Mouse (Mus musculus): ENCODE data around the gene Gm16181.

DNA sequence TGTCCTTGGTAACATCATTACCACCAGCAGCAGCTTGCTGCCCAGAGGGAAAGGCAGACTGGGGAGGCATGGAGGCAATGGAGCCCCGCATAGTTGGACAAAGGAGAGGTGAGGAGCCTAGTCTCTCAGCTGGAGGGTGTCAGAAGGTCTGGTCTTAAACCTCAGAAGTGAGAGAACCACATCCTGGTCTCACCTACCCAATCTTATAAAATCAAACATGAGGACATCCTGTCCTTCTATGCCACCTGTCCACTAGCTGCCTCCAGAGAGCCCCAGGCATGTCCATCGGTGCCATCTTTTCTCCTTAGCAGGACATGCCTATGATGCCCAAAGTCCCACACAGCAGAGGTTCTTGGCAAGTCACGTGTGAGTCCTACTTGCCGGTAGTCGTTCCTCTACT is 40.5 kb upstream of the Gm16181 start:
- no peak for TF ChIP-seq CTCF (conservative IDR thresholded peaks at IDR 0.05; ENCODE audit: low read length)
- no peak for TF ChIP-seq NANOG (IDR thresholded peaks at IDR 0.05; ENCODE audit: borderline replicate concordance, low read length)
- TF ChIP-seq POU5F1 (IDR thresholded peaks at IDR 0.05; ENCODE audit: borderline replicate concordance, low read length) = no peak

All from E14TG2a.4 (cell line).